Mouse (Mus musculus) MEL (cell line): ENCODE results near the gene Itga8.

Source experiments
- CTCF ChIP-seq, 3 experiments: IDR thresholded peaks in 2 of 3; conservative IDR thresholded peaks in 1 of 3; 2 replicates each; pipeline ENCODE4 v1.5.1; 2011 to 2012; ENCODE audit warnings: low read length in 3 of 3, low read depth in 2 of 3, mild to moderate bottlenecking in 2 of 3, improper control_type of control experiment in 1 of 3, inconsistent platforms in 1 of 3, mixed read lengths in 1 of 3, moderate library complexity in 1 of 3; ENCODE audit not compliant: control insufficient read depth in 1 of 3, insufficient read depth in 1 of 3, poor library complexity in 1 of 3, severe bottlenecking in 1 of 3
- GATA1 ChIP-seq: IDR thresholded peaks from 2 replicates; pipeline ENCODE4 v1.6.1; 2011; ENCODE audit warnings: low read depth, low read length, improper control_type of control experiment
- POLR2A ChIP-seq, 2 experiments: IDR thresholded peaks; 2 replicates each; pipeline ENCODE4 v1.6.1; 2011 to 2012; ENCODE audit warnings: low read length in 2 of 2, mild to moderate bottlenecking in 2 of 2, control low read depth in 1 of 2, improper control_type of control experiment in 1 of 2, low read depth in 1 of 2, moderate library complexity in 1 of 2; ENCODE audit not compliant: control insufficient read depth in 1 of 2, insufficient read depth in 1 of 2, poor library complexity in 1 of 2
- RAD21 ChIP-seq: IDR thresholded peaks from 2 replicates; pipeline ENCODE4 v1.6.1; 2011; ENCODE audit warnings: mild to moderate bottlenecking, low read depth, low read length, improper control_type of control experiment
- SIN3A ChIP-seq: IDR thresholded peaks from 2 replicates; pipeline ENCODE4 v1.6.1; 2012; ENCODE audit warnings: low read length, improper control_type of control experiment, inconsistent platforms
- SMC3 ChIP-seq: IDR thresholded peaks from 2 replicates; pipeline ENCODE4 v1.6.1; 2011; ENCODE audit warnings: low read depth, low read length, improper control_type of control experiment
- TAL1 ChIP-seq: IDR thresholded peaks from 2 replicates; pipeline ENCODE4 v1.6.1; 2012; ENCODE audit warnings: mild to moderate bottlenecking, inconsistent platforms, low read length, moderate library complexity, mixed read lengths
- USF1 ChIP-seq: IDR thresholded peaks from 2 replicates; pipeline ENCODE4 v1.6.1; 2014; ENCODE audit warnings: low read depth, mild to moderate bottlenecking, inconsistent platforms, low read length, improper control_type of control experiment, moderate library complexity
- ZKSCAN1 ChIP-seq: IDR thresholded peaks from 2 replicates; pipeline ENCODE4 v1.6.1; 2012; ENCODE audit warnings: low read depth, mild to moderate bottlenecking, inconsistent platforms, low read length, improper control_type of control experiment, moderate library complexity

DNA sequence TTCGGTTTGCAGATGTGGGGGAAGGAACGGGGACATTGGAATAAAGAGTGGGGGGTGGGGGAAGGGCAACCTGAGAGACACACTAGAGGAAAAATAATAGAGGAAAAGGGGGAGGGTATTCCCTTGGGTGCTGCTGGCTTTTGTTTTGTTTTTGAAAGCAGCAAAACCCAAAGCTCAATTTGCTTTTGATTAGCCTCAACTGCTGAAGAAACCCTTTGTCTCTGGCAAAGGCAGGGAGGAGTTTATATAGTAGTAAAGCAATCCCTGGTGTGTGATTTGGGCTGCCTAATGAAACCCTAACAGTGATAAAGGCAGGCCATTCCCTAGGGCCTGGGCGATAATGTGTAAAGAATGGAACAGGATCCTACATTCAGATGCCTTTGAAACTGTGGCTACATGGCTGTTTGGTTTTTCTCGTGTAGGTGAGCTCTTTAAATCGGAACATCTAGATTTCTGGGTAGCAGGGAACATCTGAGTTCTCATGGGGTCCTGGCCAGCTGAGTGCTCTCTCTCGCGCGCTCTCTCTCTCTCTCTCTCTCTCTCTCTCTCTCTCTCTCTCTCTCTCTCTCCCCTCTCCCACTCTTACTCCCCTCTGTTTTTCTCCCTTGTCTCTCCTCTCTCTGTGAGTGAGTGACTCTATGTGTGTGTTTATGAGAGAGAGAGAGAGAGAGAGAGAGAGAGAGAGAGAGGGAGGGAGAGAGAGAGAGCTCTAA, 26.8 kb upstream of the Itga8 start:
- TF ChIP-seq GATA1 (no peak), POLR2A (IDR thresholded peaks at IDR 0.05; ENCODE audit: control insufficient read depth in 1 of 2, insufficient read depth in 1 of 2, low read depth in 1 of 2, low read length in 2 of 2, poor library complexity in 1 of 2) (no peak), CTCF (IDR thresholded peaks at IDR 0.05 in 2 of 3, conservative IDR thresholded peaks at IDR 0.05 in 1 of 3; ENCODE audit: control insufficient read depth in 1 of 3, insufficient read depth in 1 of 3, low read depth in 2 of 3, low read length in 3 of 3, poor library complexity in 1 of 3, severe bottlenecking in 1 of 3) (no peak), ZKSCAN1 (no peak), SIN3A (no peak), TAL1 (no peak), RAD21 (no peak), USF1 (no peak), SMC3 (no peak)
